Comparison of ENCODE assay signal across 8 mouse cellular contexts in the genomic region with DNA sequence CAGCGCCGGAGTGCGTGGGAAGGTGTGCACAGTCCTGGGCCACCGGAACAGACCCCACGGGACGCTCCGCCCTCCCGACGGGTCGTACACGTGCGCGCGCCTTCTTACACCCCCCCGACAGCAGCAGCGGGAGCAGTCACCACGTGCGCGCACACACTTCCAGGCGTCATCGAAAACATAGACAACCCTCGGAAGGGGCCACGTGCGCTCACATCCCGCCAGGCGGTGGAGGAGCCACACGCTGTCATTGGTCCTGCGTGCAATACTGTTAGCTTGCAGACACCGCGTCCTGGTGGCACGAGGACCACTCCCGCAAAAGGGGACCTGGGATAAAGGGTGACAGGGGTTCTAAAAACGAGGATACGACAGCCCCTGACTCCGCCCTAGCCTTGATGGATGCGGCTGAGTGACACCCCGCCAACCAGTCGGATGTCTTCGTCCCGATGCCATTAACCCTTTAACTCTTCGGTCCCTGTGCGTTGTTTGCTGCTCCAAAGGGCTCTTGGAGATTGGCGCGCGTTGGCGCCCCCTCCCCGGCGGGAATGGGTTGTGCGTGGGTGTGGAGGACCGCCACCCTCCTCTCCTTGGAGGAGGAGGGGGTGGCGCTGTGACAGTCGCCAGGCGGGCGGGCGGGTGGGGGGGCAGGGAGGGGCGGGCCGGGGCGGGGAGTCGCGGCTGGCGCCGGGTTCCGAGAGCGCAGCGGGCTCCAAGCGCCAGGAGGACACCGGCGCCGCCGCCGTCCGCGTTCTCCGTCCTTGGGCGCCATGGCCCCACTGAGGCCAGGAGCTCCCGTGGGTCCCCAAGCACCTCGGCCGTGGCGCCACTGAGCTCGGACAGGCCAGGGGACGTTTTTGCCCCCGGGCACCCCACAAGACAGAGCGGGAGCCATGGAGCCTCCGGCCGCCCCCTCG. TPM values are rescaled to one million over a fixed set of nuclear protein-coding genes. Genes with fewer than 3 reads are reported as not detected.
A peak's percentile ranks its signal among the peaks of the same experiment; 100 is the strongest.
DNase-seq lines count a peak whose midpoint lies in the region; ATAC-seq and TF ChIP-seq lines count a peak whose summit lies in the region.

A gene (plus strand): TSS at position 674 of the 911 bp plus-strand sequence.

- no peak for ATAC-seq in intestine, postnatal 0 days

- peak within 1 kb of the TSS; percentile 50 for H3K4me3 ChIP-seq in intestine, postnatal 0 days (ENCODE audit: low read depth, low read length)
- peak within 1 kb of the TSS; percentile 63 for H3K4me3 ChIP-seq in limb, embryonic 10.5 days

- 1% methylated on average over 84 of the region's 86 CpGs for WGBS in intestine, postnatal 0 days
- 1% methylated on average over 81 of the region's 86 CpGs for WGBS in limb, embryonic 10.5 days

- DNase-seq in adrenal gland, adult 2 months = peak; percentile 61
- DNase-seq in adrenal gland, adult 8-10 months = no peak
- DNase-seq in embryo, embryonic 9.5 days (ENCODE audit: extremely low spot score) = peak; percentile 67
- peak; percentile 98 for DNase-seq in heart, adult 11 months
- peak; percentile 66 for DNase-seq in limb, embryonic 10.5 days (ENCODE audit: low spot score)
- peak; percentile 88 for DNase-seq in naive thymus-derived CD4-positive, alpha-beta T cell, adult 2 months (ENCODE audit: low read depth)
- DNase-seq in thymus, postnatal 36 days = peak; percentile 53 to 76

- peak within 1 kb of the TSS; percentile 43 for H3K9ac ChIP-seq in intestine, postnatal 0 days (ENCODE audit: low read depth, low read length)

- H3K4me1 ChIP-seq in intestine, postnatal 0 days (replicated peaks; ENCODE audit: control insufficient read depth, insufficient read depth, low read length) = 0 out of 2 replicates have a peak, but pooled peaks cover 9% of the 10 kb centered on the region
- peaks cover 67% of the 10 kb centered on the region for H3K4me1 ChIP-seq in limb, embryonic 10.5 days

- H3K4me2 ChIP-seq in intestine, postnatal 0 days (replicated peaks; ENCODE audit: low read depth) = peak within 1 kb of the TSS; percentile 83

- 0 out of 2 replicates have a peak within 1 kb of the TSS, but pooled peaks have one; percentile 36 for H3K27ac ChIP-seq in intestine, postnatal 0 days (ENCODE audit: low read depth, low read length)
- H3K27ac ChIP-seq in limb, embryonic 10.5 days = peak within 1 kb of the TSS; percentile 87

- H3K36me3 ChIP-seq in intestine, postnatal 0 days (ENCODE audit: control insufficient read depth, insufficient read depth) = no peaks in the 10 kb centered on the region
- H3K36me3 ChIP-seq in limb, embryonic 10.5 days = no peaks in the 10 kb centered on the region

- no peaks in the 10 kb centered on the region for H3K9me3 ChIP-seq in intestine, postnatal 0 days (ENCODE audit: control insufficient read depth)
- H3K9me3 ChIP-seq in limb, embryonic 10.5 days (replicated peaks) = no peaks in the 10 kb centered on the region

- no peak; the same call in 1 of the 2 replicates for TF ChIP-seq CTCF in intestine, postnatal 0 days (IDR thresholded peaks at IDR 0.05; ENCODE audit: low read depth)

- H3K27me3 ChIP-seq in intestine, postnatal 0 days (replicated peaks; ENCODE audit: control insufficient read depth, insufficient read depth, low read length) = peaks cover 38% of the 10 kb centered on the region
- H3K27me3 ChIP-seq in limb, embryonic 10.5 days (ENCODE audit: low read depth, poor library complexity, severe bottlenecking) = peaks cover 69% of the 10 kb centered on the region

RNA-seq across cellular contexts. Expression of the gene that starts here (rescaled TPM):
- 10 to 100 TPM in 1 of 2 experiments, 1 to 10 TPM in 1; 8.8 to 17.7 TPM for total RNA-seq in adrenal gland, adult 2 months (2021)
- polyA plus RNA-seq in adrenal gland, adult 2 months (2012; rRNA removed) = 13.2 and 15.6 TPM in 2 replicates
- total RNA-seq in adrenal gland, adult 8-10 months (2022) = 10 to 100 TPM in 2 of 4 experiments, 1 to 10 TPM in 2; 5.7 to 13.4 (median 9.8) TPM
- 2.8 and 3.5 TPM in 2 replicates for polyA plus RNA-seq in intestine, postnatal 0 days (2015; fragmentation: Nextera tagmentation; extraction: Ambion mirVana)
- 3.6 and 4.5 TPM in 2 replicates for polyA plus RNA-seq in limb, embryonic 10.5 days (2016; fragmentation: Nextera tagmentation; extraction: Ambion mirVana)
